Mouse (Mus musculus) midbrain, embryonic 11.5 days (tissue): ENCODE measurements around the gene Opalin. TPM values are rescaled to one million over a fixed set of nuclear protein-coding genes. Genes with fewer than 3 reads are reported as not detected.

Experiments used
- ATAC-seq: fragments of 200-750 bp; cut with Nextera tagmentation; 2 replicates; pipeline ENCODE4 v1.8.0; 2017; ENCODE audit warnings: moderate TSS enrichment, moderate library complexity; ENCODE audit not compliant: low FRiP score
- DNase-seq: peaks from one replicate; pipeline ENCODE4 v3.0.0; 2015; ENCODE audit warnings: low spot score; ENCODE audit errors: missing footprints
- H3K27ac ChIP-seq: fragments of 300-500 bp; sonication (generic); 2 replicates; pipeline ENCODE4 v1.5.1; 2014; ENCODE audit warnings: low read depth, low read length
- H3K27me3 ChIP-seq: fragments of 300-500 bp; sonication (generic); 2 replicates; pipeline ENCODE4 v1.6.1; 2014; ENCODE audit warnings: mild to moderate bottlenecking, low read length, moderate library complexity, mixed read lengths; ENCODE audit not compliant: control insufficient read depth, insufficient read depth
- H3K36me3 ChIP-seq: fragments of 300-500 bp; sonication (generic); 2 replicates; pipeline ENCODE4 v1.6.1; 2014; ENCODE audit warnings: mild to moderate bottlenecking, low read length, moderate library complexity, mixed read lengths; ENCODE audit not compliant: control insufficient read depth, insufficient read depth
- H3K4me1 ChIP-seq: fragments of 300-500 bp; sonication (generic); 2 replicates; pipeline ENCODE4 v1.6.1; 2014; ENCODE audit warnings: low read length; ENCODE audit not compliant: control insufficient read depth, insufficient read depth
- H3K4me2 ChIP-seq: fragments of 300-500 bp; sonication (generic); 2 replicates; pipeline ENCODE4 v1.6.1; 2014; ENCODE audit warnings: mild to moderate bottlenecking, moderate library complexity
- H3K4me3 ChIP-seq: fragments of 300-500 bp; sonication (generic); 2 replicates; pipeline ENCODE4 v1.5.1; 2014; ENCODE audit warnings: low read depth, low read length
- H3K9ac ChIP-seq: fragments of 300-500 bp; sonication (generic); 2 replicates; pipeline ENCODE4 v1.6.1; 2014; ENCODE audit warnings: low read length
- H3K9me3 ChIP-seq: fragments of 300-500 bp; sonication (generic); 2 replicates; pipeline ENCODE4 v1.6.1; 2016; ENCODE audit warnings: low read length; ENCODE audit not compliant: control insufficient read depth
- WGBS: fragments of 180-500 bp; shearing (Covaris S2); extraction: QIAGEN DNeasy Blood & Tissue Kit; methylation state at CpG from one replicate; pipeline ENCODE4 v1.1.7; 2014; 5-methylcytosine and 5-hydroxymethylcytosine counted together
- polyA plus RNA-seq: library from polyadenylated mRNA; unstranded; fragments of >200 nt; fragmentation: Nextera tagmentation; extraction: Ambion mirVana; gene quantifications from 2 replicates; pipeline ENCODE4 v1.2.1, GENCODE M21; 2014

The Opalin gene
- polyA plus RNA-seq, 1 experiment from 2014 or later = not detected

- DNase-seq (peak; percentile 84), ATAC-seq (no peak)
- no peak overlapping the region for H3K4me2 ChIP-seq
- H3K27me3 ChIP-seq = no peaks in the 10 kb centered on the region
- no peak overlapping the region for H3K4me3 ChIP-seq
- no peak overlapping the region for H3K27ac ChIP-seq
- H3K9me3 ChIP-seq = no peaks in the 10 kb centered on the region
- H3K4me1 ChIP-seq = no peaks in the 10 kb centered on the region
- 35% methylated on average over 10 of the region's 10 CpGs for whole genome bisulfite sequencing
- no peaks in the 10 kb centered on the region for H3K36me3 ChIP-seq
- no peak overlapping the region for H3K9ac ChIP-seq
These were observed 23.4 kb downstream of the Opalin start for GRCm38 (mm10) chr19:41053530-41053929.

GRCm38 (mm10) chr19:41052247-41052646 lies 24.7 kb downstream of the Opalin start:
- no peak overlapping the region for H3K27ac ChIP-seq
- H3K4me1 ChIP-seq = no peaks in the 10 kb centered on the region
- ATAC-seq (no peak), DNase-seq (no peak)
- no peaks in the 10 kb centered on the region for H3K36me3 ChIP-seq
- H3K4me3 ChIP-seq = no peak overlapping the region
- H3K9me3 ChIP-seq = no peaks in the 10 kb centered on the region
- no peak overlapping the region for H3K4me2 ChIP-seq
- H3K9ac ChIP-seq = no peak overlapping the region
- WGBS = 80% methylated on average over 5 of the region's 5 CpGs
- H3K27me3 ChIP-seq = no peaks in the 10 kb centered on the region

- Histone ChIP-seq H3K36me3 (no peaks in the 10 kb centered on the region), H3K4me3 (no peak overlapping the region), H3K9me3 (no peaks in the 10 kb centered on the region), H3K4me1 (no peaks in the 10 kb centered on the region), H3K27me3 (no peaks in the 10 kb centered on the region), H3K9ac (no peak overlapping the region), H3K4me2 (no peak overlapping the region), H3K27ac (no peak overlapping the region)
- ATAC-seq (no peak), DNase-seq (no peak)
- 89% methylated on average over 1 of the region's 1 CpGs for whole genome bisulfite sequencing
These were observed 25.2 kb downstream of the Opalin start for GRCm38 (mm10) chr19:41051714-41052113.

- Histone ChIP-seq H3K36me3 (no peaks in the 10 kb centered on the region), H3K4me3 (no peak overlapping the region), H3K9me3 (no peaks in the 10 kb centered on the region), H3K27ac (no peak overlapping the region), H3K4me1 (no peaks in the 10 kb centered on the region), H3K9ac (no peak overlapping the region), H3K27me3 (no peaks in the 10 kb centered on the region), H3K4me2 (no peak overlapping the region)
- ATAC-seq (no peak), DNase-seq (peak; percentile 33)
- WGBS = 77% methylated on average over 3 of the region's 3 CpGs
These were observed 28.7 kb downstream of the Opalin start for GRCm38 (mm10) chr19:41048187-41048559.

- peak; percentile 69 for DNase-seq
These were observed 29.3 kb downstream of the Opalin start for GRCm38 (mm10) chr19:41047437-41048186.

GRCm38 (mm10) chr19:41045091-41045770 lies 31.7 kb downstream of the Opalin start:
- ATAC-seq = no peak
- peak; percentile 76 for DNase-seq
- no peaks in the 10 kb centered on the region for H3K9me3 ChIP-seq
- no peaks in the 10 kb centered on the region for H3K4me1 ChIP-seq
- H3K27me3 ChIP-seq = no peaks in the 10 kb centered on the region
- H3K9ac ChIP-seq = no peak overlapping the region
- WGBS = 59% methylated on average over 10 of the region's 10 CpGs
- H3K4me2 ChIP-seq = no peak overlapping the region
- H3K27ac ChIP-seq = no peak overlapping the region
- H3K36me3 ChIP-seq = no peaks in the 10 kb centered on the region
- H3K4me3 ChIP-seq = no peak overlapping the region

More at GRCm38 (mm10) chr19:41047437-41048186, 29.3 kb downstream of the Opalin start:
- H3K27ac ChIP-seq = no peak overlapping the region
- H3K9ac ChIP-seq = no peak overlapping the region
- WGBS = 73% methylated on average over 9 of the region's 9 CpGs
- H3K9me3 ChIP-seq = no peaks in the 10 kb centered on the region
- no peak for ATAC-seq
- H3K4me2 ChIP-seq = no peak overlapping the region
- no peaks in the 10 kb centered on the region for H3K36me3 ChIP-seq
- H3K4me3 ChIP-seq = no peak overlapping the region
- H3K27me3 ChIP-seq = no peaks in the 10 kb centered on the region
- H3K4me1 ChIP-seq = no peaks in the 10 kb centered on the region

GRCm38 (mm10) chr19:41039110-41039509 lies 37.8 kb downstream of the Opalin start:
- Histone ChIP-seq H3K4me3 (no peak overlapping the region), H3K4me1 (no peaks in the 10 kb centered on the region), H3K27ac (no peak overlapping the region), H3K27me3 (no peaks in the 10 kb centered on the region), H3K36me3 (no peaks in the 10 kb centered on the region), H3K9ac (no peak overlapping the region), H3K4me2 (no peak overlapping the region), H3K9me3 (no peaks in the 10 kb centered on the region)
- 86% methylated on average over 7 of the region's 7 CpGs for WGBS
- DNase-seq (peak; percentile 51), ATAC-seq (no peak)

- Histone ChIP-seq H3K4me3 (no peak overlapping the region), H3K36me3 (no peaks in the 10 kb centered on the region), H3K4me1 (no peaks in the 10 kb centered on the region), H3K27me3 (no peaks in the 10 kb centered on the region), H3K4me2 (no peak overlapping the region), H3K27ac (no peak overlapping the region), H3K9me3 (no peaks in the 10 kb centered on the region), H3K9ac (no peak overlapping the region)
- DNase-seq = peak; percentile 23
- no peak for ATAC-seq
- 87% methylated on average over 4 of the region's 4 CpGs for WGBS
These were observed 40.9 kb downstream of the Opalin start for GRCm38 (mm10) chr19:41035809-41036551.

GRCm38 (mm10) chr19:41031869-41032268 lies 45.0 kb downstream of the Opalin start:
- H3K4me2 ChIP-seq = no peak overlapping the region
- H3K9ac ChIP-seq = no peak overlapping the region
- no peak overlapping the region for H3K4me3 ChIP-seq
- no peaks in the 10 kb centered on the region for H3K9me3 ChIP-seq
- WGBS = 84% methylated on average over 6 of the region's 6 CpGs
- no peaks in the 10 kb centered on the region for H3K36me3 ChIP-seq
- ATAC-seq (no peak), DNase-seq (no peak)
- H3K4me1 ChIP-seq = no peaks in the 10 kb centered on the region
- no peak overlapping the region for H3K27ac ChIP-seq
- no peaks in the 10 kb centered on the region for H3K27me3 ChIP-seq
